Mouse (Mus musculus) heart, adult 2 months (tissue): Measurements from ENCODE around the gene Mup9.
"Not testable (repeated sequence)": the region's sequence is repeated elsewhere in the genome, so short reads cannot be mapped to it uniquely, and the experiment has no call there.

Source experiments
- CTCF ChIP-seq: fragments of 200-600 bp; IDR thresholded peaks from 2 replicates; pipeline ENCODE4 v1.8.1; 2022; ENCODE audit warnings: antibody characterized with exemption, mild to moderate bottlenecking, moderate library complexity
- EP300 ChIP-seq: fragments of 200-500 bp; IDR thresholded peaks from 2 replicates; pipeline ENCODE4 v1.6.1; 2011; ENCODE audit warnings: low read depth, low read length, control low read depth; ENCODE audit not compliant: insufficient read depth
- POLR2A ChIP-seq: fragments of 200-500 bp; IDR thresholded peaks from 2 replicates; pipeline ENCODE4 v1.6.1; 2011; ENCODE audit warnings: mild to moderate bottlenecking, low read depth, low read length, control low read depth; ENCODE audit not compliant: insufficient read depth

- not testable (repeated sequence) for TF ChIP-seq POLR2A, CTCF, EP300
These were observed at the start of gene Mup9 for GRCm38 (mm10) chr4:60421852-60422251.
